Mouse (Mus musculus) bone marrow macrophage, adult 2 months (primary cell): ENCODE data around the gene Peli2.

Experiments
- CTCF ChIP-seq: IDR thresholded peaks from 2 replicates; pipeline ENCODE4 v1.5.1; 2012; ENCODE audit warnings: low read depth, mild to moderate bottlenecking, low read length, moderate library complexity
- POLR2A ChIP-seq: IDR thresholded peaks from 2 replicates; pipeline ENCODE4 v1.6.1; 2012; ENCODE audit warnings: mild to moderate bottlenecking, low read depth, low read length, borderline replicate concordance

DNA sequence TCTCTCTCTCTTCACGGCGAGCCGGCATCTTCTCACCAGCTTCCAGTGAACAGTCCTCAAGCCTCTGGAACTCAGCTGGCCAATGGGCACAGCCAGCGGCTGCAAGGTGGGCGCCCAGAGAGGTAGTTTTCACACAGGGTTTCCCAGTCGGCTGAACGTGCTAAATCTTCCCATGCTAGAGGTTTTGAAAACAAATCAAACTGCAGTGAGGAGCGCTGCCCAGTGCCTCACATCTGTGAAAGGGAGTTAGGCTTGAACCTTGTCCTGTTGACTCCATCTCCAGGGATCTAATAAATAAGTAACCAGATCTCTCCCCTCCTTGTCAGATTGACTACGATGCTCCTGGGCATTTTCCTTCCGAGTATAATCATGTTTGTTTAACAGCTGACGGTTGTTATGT, 85.0 kb downstream of the Peli2 start:
- TF ChIP-seq CTCF: no peak
- no peak for TF ChIP-seq POLR2A
